Mouse (Mus musculus): ENCODE results near the gene Ccdc34. TPM values are rescaled to one million over a fixed set of nuclear protein-coding genes. Genes with fewer than 3 reads are reported as not detected.
"Not testable (repeated sequence)": the region's sequence is repeated elsewhere in the genome, so short reads cannot be mapped to it uniquely, and the experiment has no call there.

The Ccdc34 gene
- total RNA-seq, 2 experiments from 2014 or later = 25.8 to 27.3 TPM

GRCm38 (mm10) chr2:110080532-110080931 is 62.9 kb downstream of the Ccdc34 start:
- DNase-seq = no peak

GRCm38 (mm10) chr2:110082975-110083374 is 65.4 kb downstream of the Ccdc34 start:
- no peak for DNase-seq

GRCm38 (mm10) chr2:110085701-110086143 is 68.1 kb downstream of the Ccdc34 start:
- DNase-seq = peak; percentile 35

- DNase-seq = no peak
These were observed 96.5 kb downstream of the Ccdc34 start for GRCm38 (mm10) chr2:110114133-110114532.

- no peak for DNase-seq
These were observed 111.8 kb downstream of the Ccdc34 start for GRCm38 (mm10) chr2:110129396-110129795.

- no peak for DNase-seq
These were observed 114.0 kb downstream of the Ccdc34 start for GRCm38 (mm10) chr2:110131573-110131972.

GRCm38 (mm10) chr2:110133356-110134115 is 115.9 kb downstream of the Ccdc34 start:
- DNase-seq = no peak

- no peak for DNase-seq
These were observed 117.4 kb downstream of the Ccdc34 start for GRCm38 (mm10) chr2:110134765-110135594.

- no peak for DNase-seq
These were observed 119.7 kb downstream of the Ccdc34 start for GRCm38 (mm10) chr2:110137291-110137690.

GRCm38 (mm10) chr2:110138096-110138495 is 120.5 kb downstream of the Ccdc34 start:
- no peak for DNase-seq

GRCm38 (mm10) chr2:110147980-110148379 is 130.4 kb downstream of the Ccdc34 start:
- DNase-seq = not testable (repeated sequence)

- no peak for DNase-seq
These were observed 131.6 kb downstream of the Ccdc34 start for GRCm38 (mm10) chr2:110149246-110149645.

GRCm38 (mm10) chr2:110156321-110156720 is 138.7 kb downstream of the Ccdc34 start:
- no peak for DNase-seq

GRCm38 (mm10) chr2:110165003-110165402 is 147.4 kb downstream of the Ccdc34 start:
- no peak for DNase-seq

- no peak for DNase-seq
These were observed 150.1 kb downstream of the Ccdc34 start for GRCm38 (mm10) chr2:110167694-110168093.

- DNase-seq = no peak
These were observed 150.7 kb downstream of the Ccdc34 start for GRCm38 (mm10) chr2:110168361-110168760.

GRCm38 (mm10) chr2:110172456-110172855 is 154.8 kb downstream of the Ccdc34 start:
- DNase-seq = no peak

GRCm38 (mm10) chr2:110173818-110174247 is 156.2 kb downstream of the Ccdc34 start:
- no peak for DNase-seq

- no peak for DNase-seq
These were observed 159.3 kb downstream of the Ccdc34 start for GRCm38 (mm10) chr2:110176761-110177400.

GRCm38 (mm10) chr2:110177406-110177805 is 159.8 kb downstream of the Ccdc34 start:
- DNase-seq = no peak

- peak; percentile 75 for DNase-seq
These were observed 160.3 kb downstream of the Ccdc34 start for GRCm38 (mm10) chr2:110177879-110178278.

- peak; percentile 52 for DNase-seq
These were observed 162.2 kb downstream of the Ccdc34 start for GRCm38 (mm10) chr2:110179669-110180315.

Data from heart, postnatal 4 days (tissue).